Comparison of ENCODE assay signal across 22 mouse cellular contexts in genomic region chr4:45222395-45222794, GRCm38 (mm10). TPM values are rescaled to one million over a fixed set of nuclear protein-coding genes. Genes with fewer than 3 reads are reported as not detected.
DNase-seq lines count a peak whose midpoint lies in the region; ATAC-seq and TF ChIP-seq lines count a peak whose summit lies in the region.
"Had no signal": no experiment of that assay in that cellular context is flagged by ENCODE, and none has a peak within 500 bp of the region (broad histone marks: within the 10 kb centered on the region; RNA-seq: fewer than 3 reads in every experiment).

No protein-coding gene starts in this region.

- no peak for TF ChIP-seq POLR2A in lung, adult 2 months (IDR thresholded peaks at IDR 0.05; ENCODE audit: borderline replicate concordance, extremely low read depth, low read depth, low read length)

- no peaks in the 10 kb centered on the region for H3K4me1 ChIP-seq in intestine, postnatal 0 days (replicated peaks; ENCODE audit: control insufficient read depth, insufficient read depth, low read length)
- H3K4me1 ChIP-seq in intestine, embryonic 16.5 days (ENCODE audit: control insufficient read depth, insufficient read depth, low read length) = no peaks in the 10 kb centered on the region
- no peaks in the 10 kb centered on the region for H3K4me1 ChIP-seq in lung, postnatal 0 days (ENCODE audit: insufficient read depth, low read depth, low read length)
- H3K4me1 ChIP-seq in lung, adult 2 months (ENCODE audit: control insufficient read depth, insufficient read depth, low read length) = no peaks in the 10 kb centered on the region
- H3K4me1 ChIP-seq in limb, embryonic 10.5 days = no peaks in the 10 kb centered on the region
- no peaks in the 10 kb centered on the region for H3K4me1 ChIP-seq in forebrain, embryonic 13.5 days
- H3K4me1 ChIP-seq: hindbrain, embryonic 15.5 days; limb, embryonic 15.5 days; stomach, embryonic 15.5 days had no signal

- TF ChIP-seq EP300 in lung, postnatal 0 days (IDR thresholded peaks at IDR 0.05) = no peak

- no peaks in the 10 kb centered on the region for H3K36me3 ChIP-seq in intestine, postnatal 0 days (ENCODE audit: control insufficient read depth, insufficient read depth)
- H3K36me3 ChIP-seq in intestine, embryonic 16.5 days (ENCODE audit: control insufficient read depth, insufficient read depth, low read length) = no peaks in the 10 kb centered on the region
- H3K36me3 ChIP-seq in lung, postnatal 0 days (ENCODE audit: insufficient read depth, low read length) = no peaks in the 10 kb centered on the region
- H3K36me3 ChIP-seq in limb, embryonic 10.5 days = no peaks in the 10 kb centered on the region
- no peaks in the 10 kb centered on the region for H3K36me3 ChIP-seq in forebrain, embryonic 13.5 days (ENCODE audit: poor library complexity, severe bottlenecking)
- H3K36me3 ChIP-seq: forebrain, embryonic 10.5 days; heart, embryonic 13.5 days; hindbrain, embryonic 15.5 days; limb, embryonic 15.5 days; stomach, embryonic 15.5 days had no signal

- no peak overlapping the region for H3K4me3 ChIP-seq in intestine, postnatal 0 days (ENCODE audit: low read depth, low read length)
- H3K4me3 ChIP-seq in intestine, embryonic 16.5 days (ENCODE audit: low read length) = no peak overlapping the region
- no peak overlapping the region for H3K4me3 ChIP-seq in lung, postnatal 0 days (ENCODE audit: low read depth, low read length)
- H3K4me3 ChIP-seq in lung, adult 2 months (replicated peaks; ENCODE audit: extremely low read depth, low read depth, low read length) = no peak overlapping the region
- no peak overlapping the region for H3K4me3 ChIP-seq in limb, embryonic 10.5 days
- no peak overlapping the region for H3K4me3 ChIP-seq in forebrain, embryonic 13.5 days
- H3K4me3 ChIP-seq: forebrain, embryonic 10.5 days; heart, embryonic 13.5 days; hindbrain, embryonic 15.5 days; limb, embryonic 15.5 days; stomach, embryonic 15.5 days had no signal

- no peak overlapping the region for H3K9ac ChIP-seq in intestine, postnatal 0 days (ENCODE audit: low read depth, low read length)
- H3K9ac ChIP-seq in intestine, embryonic 16.5 days (ENCODE audit: low read depth, low read length) = no peak overlapping the region
- H3K9ac ChIP-seq in lung, postnatal 0 days (replicated peaks; ENCODE audit: low read depth) = no peak overlapping the region
- no peak overlapping the region for H3K9ac ChIP-seq in forebrain, embryonic 13.5 days
- H3K9ac ChIP-seq: heart, embryonic 13.5 days; hindbrain, embryonic 15.5 days; limb, embryonic 15.5 days; lung, embryonic 14.5 days; stomach, embryonic 15.5 days had no signal

- no peak overlapping the region for H3K4me2 ChIP-seq in intestine, postnatal 0 days (replicated peaks; ENCODE audit: low read depth)
- no peak overlapping the region for H3K4me2 ChIP-seq in intestine, embryonic 16.5 days (ENCODE audit: low read depth, low read length)
- H3K4me2 ChIP-seq in lung, postnatal 0 days (replicated peaks; ENCODE audit: low read depth, low read length) = no peak overlapping the region
- no peak overlapping the region for H3K4me2 ChIP-seq in forebrain, embryonic 13.5 days
- H3K4me2 ChIP-seq: heart, embryonic 13.5 days; hindbrain, embryonic 15.5 days; limb, embryonic 15.5 days; lung, embryonic 14.5 days; stomach, embryonic 15.5 days had no signal

- no peak overlapping the region for H3K27ac ChIP-seq in intestine, postnatal 0 days (ENCODE audit: low read depth, low read length)
- no peak overlapping the region for H3K27ac ChIP-seq in intestine, embryonic 16.5 days (ENCODE audit: low read length)
- no peak overlapping the region for H3K27ac ChIP-seq in lung, postnatal 0 days (ENCODE audit: low read length)
- H3K27ac ChIP-seq in limb, embryonic 10.5 days = no peak overlapping the region
- H3K27ac ChIP-seq in forebrain, embryonic 13.5 days = no peak overlapping the region
- H3K27ac ChIP-seq: forebrain, embryonic 10.5 days; heart, embryonic 13.5 days; hindbrain, embryonic 15.5 days; limb, embryonic 15.5 days; stomach, embryonic 15.5 days had no signal

- no peaks in the 10 kb centered on the region for H3K27me3 ChIP-seq in intestine, postnatal 0 days (replicated peaks; ENCODE audit: control insufficient read depth, insufficient read depth, low read length)
- no peaks in the 10 kb centered on the region for H3K27me3 ChIP-seq in intestine, embryonic 16.5 days (replicated peaks; ENCODE audit: control insufficient read depth, insufficient read depth, low read length)
- no peaks in the 10 kb centered on the region for H3K27me3 ChIP-seq in lung, postnatal 0 days (replicated peaks; ENCODE audit: insufficient read depth, low read length)
- no peaks in the 10 kb centered on the region for H3K27me3 ChIP-seq in Patski
- no peaks in the 10 kb centered on the region for H3K27me3 ChIP-seq in limb, embryonic 10.5 days (ENCODE audit: low read depth, poor library complexity, severe bottlenecking)
- no peaks in the 10 kb centered on the region for H3K27me3 ChIP-seq in forebrain, embryonic 13.5 days
- H3K27me3 ChIP-seq: heart, embryonic 13.5 days; hindbrain, embryonic 15.5 days; limb, embryonic 15.5 days; stomach, embryonic 15.5 days had no signal

- no peaks in the 10 kb centered on the region; the same call in 1 of the 2 replicates for H3K9me3 ChIP-seq in intestine, postnatal 0 days (ENCODE audit: control insufficient read depth)
- no peaks in the 10 kb centered on the region for H3K9me3 ChIP-seq in intestine, embryonic 16.5 days (ENCODE audit: control insufficient read depth, low read length)
- H3K9me3 ChIP-seq in lung, postnatal 0 days (ENCODE audit: low read length) = no peaks in the 10 kb centered on the region
- H3K9me3 ChIP-seq in limb, embryonic 10.5 days (replicated peaks) = no peaks in the 10 kb centered on the region
- H3K9me3 ChIP-seq in forebrain, embryonic 13.5 days (replicated peaks) = no peaks in the 10 kb centered on the region
- H3K9me3 ChIP-seq: forebrain, embryonic 10.5 days; hindbrain, embryonic 15.5 days; limb, embryonic 15.5 days; stomach, embryonic 15.5 days had no signal

- 93% methylated on average over 2 of the region's 2 CpGs for WGBS in intestine, postnatal 0 days
- 82% methylated on average over 2 of the region's 2 CpGs for WGBS in intestine, embryonic 16.5 days
- WGBS in lung, postnatal 0 days = 87% methylated on average over 2 of the region's 2 CpGs
- 82% methylated on average over 2 of the region's 2 CpGs for WGBS in lung, adult 2 months
- WGBS in limb, embryonic 10.5 days = 85% methylated on average over 2 of the region's 2 CpGs
- 92% methylated on average over 2 of the region's 2 CpGs for WGBS in forebrain, embryonic 13.5 days

- in situ Hi-C loops in Patski (cut with MboI; ENCODE audit: low pct_unique_long_range_greater_than_20kb) = no loop called here

- POLR2A ChIA-PET in Patski (lab: Charles Lee) = no interaction called here

- no peak for ATAC-seq in intestine, postnatal 0 days
- ATAC-seq in intestine, embryonic 16.5 days = no peak
- no peak for ATAC-seq in lung, postnatal 0 days
- ATAC-seq in Patski = no peak
- ATAC-seq in forebrain, embryonic 13.5 days = no peak

- no peak for DNase-seq in lung, postnatal 0 days (ENCODE audit: low spot score)
- DNase-seq in lung, adult 2 months = no peak
- no peak for DNase-seq in Patski (ENCODE audit: low read depth, low spot score)
- no peak for DNase-seq in limb, embryonic 10.5 days (ENCODE audit: low spot score)
- DNase-seq: cerebellum, adult 8-10 months; gastrocnemius, postnatal 10 days; heart, adult 11 months; heart, postnatal 36 days; kidney, adult 18-20 months; kidney, postnatal 10 days; layer of hippocampus, adult 9-11 months; lung, embryonic 14.5 days; lung, postnatal 4 days; right cerebral cortex, postnatal 25 days had no signal

- CTCF ChIA-PET in Patski (lab: Charles Lee) = no interaction called here

- peak; percentile 32; the same call in 1 of the 2 replicates for TF ChIP-seq CTCF in intestine, postnatal 0 days (IDR thresholded peaks at IDR 0.05; ENCODE audit: low read depth)
- TF ChIP-seq CTCF in lung, postnatal 0 days (IDR thresholded peaks at IDR 0.05) = peak; percentile 10; the same call in 1 of the 2 replicates
- TF ChIP-seq CTCF in lung, adult 2 months (IDR thresholded peaks at IDR 0.05; ENCODE audit: insufficient read depth, low read length) = no peak
- TF ChIP-seq CTCF in Patski (IDR thresholded peaks at IDR 0.05) = peak; percentile 30

RNA-seq across cellular contexts. Expression of gene Frmpd1, which starts 37.7 kb away (rescaled TPM):
- polyA plus RNA-seq in intestine, postnatal 0 days (2015; fragmentation: Nextera tagmentation; extraction: Ambion mirVana) = 0.18 and 0.20 TPM in 2 replicates
- 0.39 and 0.48 TPM in 2 replicates for polyA plus RNA-seq in intestine, embryonic 16.5 days (2015; fragmentation: Nextera tagmentation; extraction: Ambion mirVana)
- polyA plus RNA-seq in lung, postnatal 0 days (2015; fragmentation: Nextera tagmentation; extraction: Ambion mirVana) = 0.30 and 0.52 TPM in 2 replicates
- polyA plus RNA-seq in lung, adult 2 months (2012; rRNA removed) = 2.8 and 3.9 TPM in 2 replicates
- polyA plus RNA-seq in Patski (2021) = 0.04 TPM
- 0.45 and 1.2 TPM in 2 replicates for polyA plus RNA-seq in limb, embryonic 10.5 days (2016; fragmentation: Nextera tagmentation; extraction: Ambion mirVana)
- 0.73 and 0.98 TPM in 2 replicates for polyA plus RNA-seq in forebrain, embryonic 13.5 days (2015; fragmentation: Nextera tagmentation; extraction: Ambion mirVana)
